ENCODE assay signal across 8 mouse cellular contexts in genomic region chr1:189867497-189867896, GRCm38 (mm10). TPM values are rescaled to one million over a fixed set of nuclear protein-coding genes. Genes with fewer than 3 reads are reported as not detected.
DNase-seq lines count a peak whose midpoint lies in the region; ATAC-seq and TF ChIP-seq lines count a peak whose summit lies in the region.

No protein-coding gene starts in this region.

- peak; percentile 90 for ATAC-seq in heart, postnatal 0 days (ENCODE audit: insufficient read depth, low read depth)
- ATAC-seq in forebrain, postnatal 0 days, result no peak
- ATAC-seq in midbrain, embryonic 14.5 days (ENCODE audit: low FRiP score, low TSS enrichment), result no peak
- no peak for ATAC-seq in midbrain, embryonic 16.5 days

- H3K4me2 ChIP-seq in heart, postnatal 0 days (ENCODE audit: low read depth, low read length), result peak overlapping the region; percentile 10
- H3K4me2 ChIP-seq in forebrain, postnatal 0 days (ENCODE audit: low read depth), result no peak overlapping the region
- H3K4me2 ChIP-seq in midbrain, embryonic 14.5 days (ENCODE audit: low read length), result no peak overlapping the region
- H3K4me2 ChIP-seq in midbrain, embryonic 16.5 days (ENCODE audit: low read length), result no peak overlapping the region

- no peaks in the 10 kb centered on the region for H3K79me2 ChIP-seq in liver, adult 2 months (ENCODE audit: control insufficient read depth, insufficient read depth, low read length)

- no peak overlapping the region for H3K4me3 ChIP-seq in heart, postnatal 0 days (ENCODE audit: low read depth, low read length)
- peak overlapping the region; percentile 28; the same call in 1 of the 2 replicates for H3K4me3 ChIP-seq in liver, adult 2 months (ENCODE audit: insufficient read depth, low read depth, low read length)
- H3K4me3 ChIP-seq in forebrain, postnatal 0 days (ENCODE audit: low read depth, low read length), result no peak overlapping the region
- no peak overlapping the region for H3K4me3 ChIP-seq in midbrain, embryonic 14.5 days (replicated peaks; ENCODE audit: low read depth, low read length)
- H3K4me3 ChIP-seq in midbrain, embryonic 16.5 days (ENCODE audit: low read depth, low read length), result no peak overlapping the region

- peak overlapping the region; percentile 87 for H3K27ac ChIP-seq in heart, postnatal 0 days (ENCODE audit: low read depth)
- peak overlapping the region; percentile 78 for H3K27ac ChIP-seq in liver, adult 2 months (replicated peaks; ENCODE audit: insufficient read depth, low read depth, low read length)
- H3K27ac ChIP-seq in forebrain, postnatal 0 days (ENCODE audit: low read depth, low read length), result no peak overlapping the region
- H3K27ac ChIP-seq in midbrain, embryonic 14.5 days (replicated peaks; ENCODE audit: low read depth, low read length), result no peak overlapping the region
- no peak overlapping the region for H3K27ac ChIP-seq in midbrain, embryonic 16.5 days (ENCODE audit: low read length)

- WGBS in heart, postnatal 0 days, result 12% methylated on average over 9 of the region's 9 CpGs
- WGBS in liver, adult 2 months, result 12% methylated on average over 9 of the region's 9 CpGs
- WGBS in forebrain, postnatal 0 days, result 64% methylated on average over 9 of the region's 9 CpGs
- 74% methylated on average over 9 of the region's 9 CpGs for WGBS in midbrain, embryonic 14.5 days
- WGBS in midbrain, embryonic 16.5 days, result 65% methylated on average over 9 of the region's 9 CpGs

- no peaks in the 10 kb centered on the region for H3K9me3 ChIP-seq in heart, postnatal 0 days (replicated peaks; ENCODE audit: control insufficient read depth, low read length)
- H3K9me3 ChIP-seq in forebrain, postnatal 0 days (ENCODE audit: low read length), result no peaks in the 10 kb centered on the region
- H3K9me3 ChIP-seq in midbrain, embryonic 14.5 days (ENCODE audit: control insufficient read depth, low read length), result no peaks in the 10 kb centered on the region
- H3K9me3 ChIP-seq in midbrain, embryonic 16.5 days (replicated peaks; ENCODE audit: control insufficient read depth, low read length, poor library complexity, severe bottlenecking), result no peaks in the 10 kb centered on the region

- DNase-seq in urinary bladder, postnatal 14 days (ENCODE audit: low spot score), result peak; percentile 84
- no peak for DNase-seq in urinary bladder, adult 2 months (ENCODE audit: low spot score)
- peak; percentile 94 for DNase-seq in heart, postnatal 0 days (ENCODE audit: low spot score)
- DNase-seq in liver, adult 2 months (ENCODE audit: extremely low read depth, low read depth, low spot score), result peak; percentile 34
- DNase-seq in urinary bladder, postnatal 25 days (ENCODE audit: low spot score), result peak; percentile 41
- no peak for DNase-seq in forebrain, postnatal 0 days
- no peak for DNase-seq in midbrain, embryonic 14.5 days

- TF ChIP-seq POLR2A in liver, adult 2 months (IDR thresholded peaks at IDR 0.05; ENCODE audit: extremely low read depth, insufficient read depth, low read length), result no peak

- H3K4me1 ChIP-seq in heart, postnatal 0 days (ENCODE audit: control insufficient read depth, insufficient read depth), result peaks cover 16% of the 10 kb centered on the region
- H3K4me1 ChIP-seq in liver, adult 2 months (ENCODE audit: control insufficient read depth, insufficient read depth, low read length), result peaks cover 8% of the 10 kb centered on the region; the same call in 1 of the 2 replicates
- peaks cover 4% of the 10 kb centered on the region; the same call in 1 of the 2 replicates for H3K4me1 ChIP-seq in forebrain, postnatal 0 days (ENCODE audit: insufficient read depth)
- H3K4me1 ChIP-seq in midbrain, embryonic 14.5 days (ENCODE audit: control insufficient read depth, insufficient read depth, low read length), result peaks cover 10% of the 10 kb centered on the region; the same call in 1 of the 2 replicates
- H3K4me1 ChIP-seq in midbrain, embryonic 16.5 days (ENCODE audit: control insufficient read depth, insufficient read depth, low read length), result peaks cover 12% of the 10 kb centered on the region

- H3K27me3 ChIP-seq in heart, postnatal 0 days (ENCODE audit: control insufficient read depth, insufficient read depth, low read length), result no peaks in the 10 kb centered on the region
- H3K27me3 ChIP-seq in liver, adult 2 months (ENCODE audit: control insufficient read depth, insufficient read depth, low read length), result no peaks in the 10 kb centered on the region
- H3K27me3 ChIP-seq in forebrain, postnatal 0 days (ENCODE audit: insufficient read depth, low read length), result no peaks in the 10 kb centered on the region
- H3K27me3 ChIP-seq in midbrain, embryonic 14.5 days (ENCODE audit: control insufficient read depth, insufficient read depth, low read length), result no peaks in the 10 kb centered on the region
- no peaks in the 10 kb centered on the region for H3K27me3 ChIP-seq in midbrain, embryonic 16.5 days (ENCODE audit: control insufficient read depth, insufficient read depth, low read depth, low read length)

- no peak for TF ChIP-seq CTCF in heart, postnatal 0 days (IDR thresholded peaks at IDR 0.05; ENCODE audit: low read depth)
- TF ChIP-seq CTCF in liver, adult 2 months (IDR thresholded peaks at IDR 0.05; ENCODE audit: low read depth, low read length), result no peak
- no peak for TF ChIP-seq CTCF in forebrain, postnatal 0 days (IDR thresholded peaks at IDR 0.05; ENCODE audit: low read depth)

- peak; percentile 81 for TF ChIP-seq EP300 in heart, postnatal 0 days (IDR thresholded peaks at IDR 0.05; ENCODE audit: low read depth)

- peaks cover 18% of the 10 kb centered on the region; the same call in 1 of the 2 replicates for H3K36me3 ChIP-seq in heart, postnatal 0 days (replicated peaks; ENCODE audit: control insufficient read depth, insufficient read depth, low read length)
- H3K36me3 ChIP-seq in liver, adult 2 months (ENCODE audit: control insufficient read depth, insufficient read depth, low read length), result no peaks in the 10 kb centered on the region
- no peaks in the 10 kb centered on the region for H3K36me3 ChIP-seq in forebrain, postnatal 0 days (ENCODE audit: insufficient read depth)
- H3K36me3 ChIP-seq in midbrain, embryonic 14.5 days (ENCODE audit: control insufficient read depth, insufficient read depth, low read length), result no peaks in the 10 kb centered on the region
- H3K36me3 ChIP-seq in midbrain, embryonic 16.5 days (ENCODE audit: control insufficient read depth, insufficient read depth, low read length), result no peaks in the 10 kb centered on the region

- no peak overlapping the region for H3K9ac ChIP-seq in heart, postnatal 0 days (replicated peaks; ENCODE audit: low read depth, low read length)
- peak overlapping the region; percentile 12; the same call in 1 of the 2 replicates for H3K9ac ChIP-seq in liver, adult 2 months (ENCODE audit: low read depth, low read length)
- H3K9ac ChIP-seq in forebrain, postnatal 0 days, result no peak overlapping the region
- no peak overlapping the region for H3K9ac ChIP-seq in midbrain, embryonic 14.5 days (replicated peaks; ENCODE audit: low read length)
- no peak overlapping the region for H3K9ac ChIP-seq in midbrain, embryonic 16.5 days (ENCODE audit: low read depth, low read length)

RNA-seq across cellular contexts. Expression of gene Smyd2, which starts 54.7 kb away (rescaled TPM):
- 60.7 and 70.8 TPM in 2 replicates for polyA plus RNA-seq in urinary bladder, adult 2 months (2012; rRNA removed)
- 218 and 234 TPM in 2 replicates for total RNA-seq in heart, postnatal 0 days (2014; rRNA removed; ENCODE audit: low replicate concordance)
- 219 and 239 TPM in 2 replicates for polyA plus RNA-seq in heart, postnatal 0 days (2015; fragmentation: Nextera tagmentation; extraction: Ambion mirVana)
- 18.2 and 19.9 TPM in 2 replicates for total RNA-seq in liver, adult 2 months (2014; rRNA removed)
- 27.7 and 33.5 TPM in 2 replicates for polyA plus RNA-seq in liver, adult 2 months (2012; rRNA removed)
- total RNA-seq in forebrain, postnatal 0 days (2014; rRNA removed), result 75.9 and 87.2 TPM in 2 replicates
- polyA plus RNA-seq in forebrain, postnatal 0 days (2015; fragmentation: Nextera tagmentation; extraction: Ambion mirVana), result 109 and 116 TPM in 2 replicates
- 63.9 and 69.5 TPM in 2 replicates for polyA plus RNA-seq in midbrain, embryonic 14.5 days (2014; fragmentation: Nextera tagmentation; extraction: Ambion mirVana)
- polyA plus RNA-seq in midbrain, embryonic 16.5 days (2015; fragmentation: Nextera tagmentation; extraction: Ambion mirVana), result 77.0 and 78.7 TPM in 2 replicates

Comparison
In these comparisons a context has a peak if more than half of its experiments do, and no peak if none do; other contexts are left out.
1. DNase-seq: peak in urinary bladder, postnatal 14 days (single experiment), heart, postnatal 0 days (single experiment), liver, adult 2 months (single experiment) and urinary bladder, postnatal 25 days (single experiment); none in urinary bladder, adult 2 months (single experiment), forebrain, postnatal 0 days (single experiment) and midbrain, embryonic 14.5 days (single experiment).
2. H3K27ac ChIP-seq: peak in heart, postnatal 0 days (single experiment) and liver, adult 2 months (single experiment); none in forebrain, postnatal 0 days (single experiment), midbrain, embryonic 14.5 days (single experiment) and midbrain, embryonic 16.5 days (single experiment).